Comparison of ENCODE assay signal across 8 mouse cellular contexts in the genomic region with DNA sequence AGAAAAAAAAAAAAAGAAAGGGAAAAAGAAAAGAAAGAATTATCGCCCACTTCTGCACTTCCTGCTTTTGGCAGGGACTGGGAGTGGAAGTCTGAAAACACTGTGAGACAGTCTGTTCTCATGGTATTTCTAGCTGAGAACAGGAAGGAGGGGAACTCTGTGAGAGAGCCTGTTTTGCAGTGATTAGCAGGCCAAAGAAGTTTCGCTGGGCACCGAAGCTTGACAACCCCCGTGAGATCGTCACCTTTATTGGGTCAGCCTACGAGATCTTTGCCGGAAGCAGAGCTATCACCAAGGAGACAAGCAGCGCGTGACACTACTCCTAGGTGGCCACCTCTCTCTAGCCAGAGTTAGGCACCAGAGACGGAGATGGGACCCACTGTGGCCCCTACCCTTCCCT.
DNase-seq lines count a peak whose midpoint lies in the region; ATAC-seq lines count a peak whose summit lies in the region.

No protein-coding gene starts in this region.

- ATAC-seq in common myeloid progenitor, adult 5-6 weeks (replicated peaks; ENCODE audit: low read depth, poor library complexity, severe bottlenecking), result peak; percentile 82
- no peak for ATAC-seq in forebrain, embryonic 13.5 days

- no peaks in the 10 kb centered on the region for H3K9me3 ChIP-seq in forebrain, embryonic 13.5 days (replicated peaks)

- H3K27ac ChIP-seq in forebrain, embryonic 13.5 days, result no peak overlapping the region

- H3K9ac ChIP-seq in forebrain, embryonic 13.5 days, result no peak overlapping the region

- no peaks in the 10 kb centered on the region for H3K36me3 ChIP-seq in forebrain, embryonic 13.5 days (ENCODE audit: poor library complexity, severe bottlenecking)

- WGBS in forebrain, embryonic 13.5 days, result 70% methylated on average over 10 of the region's 10 CpGs

- no peak overlapping the region for H3K4me2 ChIP-seq in forebrain, embryonic 13.5 days

- peak; percentile 8 for DNase-seq in heart, adult 8-10 months (ENCODE audit: low spot score)
- DNase-seq in heart, postnatal 10 days, result no peak
- peak; percentile 80 to 84 for DNase-seq in B cell, adult 2 months
- peak; percentile 30 to 31 for DNase-seq in layer of hippocampus, postnatal 36 days
- DNase-seq in right cerebral cortex, postnatal 36 days (ENCODE audit: low spot score in 2 of 2), result peak; percentile 43 to 67
- no peak for DNase-seq in neural tube, embryonic 10.5 days (ENCODE audit: extremely low spot score, low spot score)

- intact Hi-C loops in heart, postnatal 10 days (cut with DNase I), result no loop called here

- H3K27me3 ChIP-seq in forebrain, embryonic 13.5 days, result no peaks in the 10 kb centered on the region

- H3K4me3 ChIP-seq in forebrain, embryonic 13.5 days, result no peak overlapping the region

- H3K4me1 ChIP-seq in forebrain, embryonic 13.5 days, result peaks cover 53% of the 10 kb centered on the region

Comparison
In these comparisons a context has a peak if more than half of its experiments do, and no peak if none do; other contexts are left out.
1. DNase-seq: peak in heart, adult 8-10 months (single experiment), B cell, adult 2 months (2 of 2), layer of hippocampus, postnatal 36 days (2 of 2) and right cerebral cortex, postnatal 36 days (2 of 2); none in heart, postnatal 10 days (0 of 2) and neural tube, embryonic 10.5 days (single experiment).